Mouse (Mus musculus) monocyte, adult 5-6 weeks (primary cell): ENCODE results near the gene Dusp3. TPM values are rescaled to one million over a fixed set of nuclear protein-coding genes. Genes with fewer than 3 reads are reported as not detected.

Experiments used
- ATAC-seq: fragments of 153-309, 156-312 bp; replicated peaks from 2 replicates; pipeline ENCODE4 v1.8.0; 2017; ENCODE audit warnings: mild to moderate bottlenecking; ENCODE audit not compliant: low TSS enrichment, insufficient number of reproducible peaks, severe bottlenecking, poor library complexity, low FRiP score
- total RNA-seq: library from RNA; stranded (forward); fragments of 200-1000, 200-491, 200-594 nt; gene quantifications from 3 replicates; pipeline ENCODE4 v1.2.3, GENCODE M21; 2017

Dusp3 gene
- total RNA-seq, 1 experiment from 2014 or later = 35.3 TPM

DNA sequence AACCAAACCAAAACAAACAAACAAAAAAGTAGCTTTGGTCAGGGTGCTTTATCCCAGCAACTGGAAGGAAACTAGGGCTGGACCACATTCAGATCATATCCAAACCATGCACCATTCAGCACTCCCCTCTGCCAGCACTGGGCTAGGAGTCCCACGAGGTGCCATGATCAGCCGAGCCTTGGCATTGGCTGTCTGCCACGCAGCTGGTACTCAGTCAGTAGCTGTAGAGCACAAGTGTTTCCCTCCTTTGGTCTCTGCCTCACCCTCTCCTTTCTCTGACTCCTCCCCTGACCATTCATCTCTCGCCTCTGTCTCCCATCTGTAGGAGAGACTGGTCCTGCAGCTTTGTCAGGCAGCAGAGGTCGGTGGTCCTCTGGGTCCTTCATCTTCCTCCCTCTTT, 29.3 kb downstream of the Dusp3 start:
- ATAC-seq = no peak

DNA sequence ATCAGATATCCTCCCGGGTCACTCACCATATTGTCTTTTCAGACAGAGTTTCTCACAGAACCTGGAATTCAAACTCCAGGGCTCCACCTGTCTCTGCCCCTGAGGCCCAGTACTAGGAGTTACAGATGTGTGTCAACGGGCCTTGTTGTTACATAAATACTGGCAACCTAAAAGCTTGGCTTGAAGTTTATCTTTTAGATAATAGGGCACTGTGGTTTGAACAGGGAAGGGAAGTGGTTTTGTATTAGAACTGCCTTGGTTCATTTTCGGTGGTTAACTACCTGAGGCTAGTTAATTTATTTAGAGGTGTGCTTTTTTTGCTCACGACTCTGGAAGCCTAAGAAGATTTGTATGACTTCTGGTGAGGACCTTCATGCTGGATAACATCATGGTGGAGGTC, 33.4 kb downstream of the Dusp3 start:
- ATAC-seq = no peak

DNA sequence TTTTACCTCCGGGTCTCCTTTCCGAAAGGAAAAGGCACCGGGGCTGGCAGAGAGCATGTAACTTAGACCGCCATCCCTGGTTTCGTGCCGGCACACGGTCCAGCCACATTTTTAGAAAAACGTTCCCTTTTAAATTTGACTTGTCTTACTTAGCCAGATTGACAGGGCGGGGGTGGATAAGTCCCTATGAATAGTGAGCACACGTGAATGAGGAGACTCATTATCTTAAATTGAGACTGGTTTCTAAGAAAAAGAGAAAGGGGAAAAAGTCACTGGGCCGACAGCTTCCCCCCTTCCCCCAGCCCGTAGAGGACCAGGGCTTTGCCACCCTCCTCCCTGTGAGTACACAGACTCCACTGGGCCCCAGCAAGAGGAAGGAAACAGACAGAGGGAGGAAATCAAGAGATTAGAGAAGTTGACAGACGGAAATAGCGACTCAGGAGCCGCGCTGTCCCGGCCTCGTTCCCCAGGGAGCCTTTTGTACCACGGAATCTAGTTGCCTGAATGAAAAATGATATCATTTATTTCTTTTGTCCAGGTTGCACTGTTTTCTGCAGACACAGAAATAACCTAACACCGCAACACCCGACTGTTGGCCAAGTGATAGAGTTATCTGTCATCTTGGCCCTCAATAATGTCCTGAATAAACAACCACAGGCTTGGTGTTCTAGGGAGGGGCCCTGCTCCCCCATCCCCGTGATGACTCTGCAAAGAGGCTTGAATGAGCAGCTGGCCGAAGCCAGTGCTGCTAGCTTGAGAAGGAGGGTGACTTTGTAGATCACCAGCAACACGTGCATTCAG, 34.1 kb downstream of the Dusp3 start:
- ATAC-seq = peak; percentile 82

DNA sequence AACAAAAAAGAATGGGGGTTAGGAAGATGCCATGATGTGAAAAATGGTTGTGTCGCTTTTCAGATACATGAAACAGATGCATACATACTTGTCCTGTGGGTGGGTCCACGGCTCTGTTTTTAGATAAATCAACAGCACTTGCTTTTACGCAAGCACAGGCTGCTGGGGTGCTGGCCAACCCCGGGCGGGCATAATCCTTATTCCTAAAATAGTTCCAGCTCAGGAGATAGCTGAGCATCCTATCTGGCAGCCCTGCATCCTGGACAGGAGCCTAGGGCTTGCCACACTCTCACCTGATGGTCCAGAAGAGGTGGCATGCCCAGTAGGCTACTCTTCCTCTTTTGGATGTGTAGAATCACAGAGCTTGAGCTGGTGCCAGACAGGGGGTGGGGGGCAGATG, 36.8 kb downstream of the Dusp3 start:
- no peak for ATAC-seq

DNA sequence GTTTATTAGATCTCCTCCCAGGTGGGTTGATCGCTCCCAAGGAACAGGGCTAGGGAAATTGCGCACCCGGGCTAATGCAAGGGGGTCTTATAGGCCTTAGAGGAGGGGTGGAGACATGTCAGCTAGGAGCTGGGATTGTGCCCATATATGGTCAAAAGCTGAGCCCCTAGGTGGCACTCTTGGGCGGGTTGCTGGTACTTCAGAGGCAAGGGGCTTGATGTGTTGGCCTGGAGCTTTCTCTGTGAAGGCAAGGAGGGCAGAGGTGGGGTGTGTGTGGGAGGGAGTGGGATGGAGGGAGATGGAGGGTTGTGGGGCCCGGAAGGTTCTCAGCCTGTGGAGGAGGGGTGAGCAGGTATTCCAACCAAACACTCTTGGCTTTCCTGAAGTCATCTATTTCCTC, 40.3 kb downstream of the Dusp3 start:
- no peak for ATAC-seq

DNA sequence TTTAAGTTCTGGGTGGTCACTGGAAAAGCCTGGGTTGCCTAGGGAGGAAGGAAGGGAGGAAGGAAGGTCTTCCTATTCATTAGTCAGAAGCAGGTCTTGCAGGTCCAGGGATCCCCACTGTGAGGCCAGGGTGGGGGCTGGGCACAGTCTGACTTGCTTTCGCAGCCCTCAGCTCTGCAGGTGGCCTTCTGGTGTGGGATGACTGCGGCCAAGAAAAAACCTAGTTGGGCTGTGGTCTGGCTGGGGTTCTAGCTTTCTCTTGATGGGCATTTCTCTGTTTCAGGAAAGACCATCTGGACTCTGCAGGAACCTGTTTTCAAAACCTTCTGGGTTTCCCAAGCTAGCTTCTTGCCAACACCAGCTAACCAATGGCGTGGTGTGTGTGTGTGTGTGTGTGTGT, 43.8 kb downstream of the Dusp3 start:
- no peak for ATAC-seq

DNA sequence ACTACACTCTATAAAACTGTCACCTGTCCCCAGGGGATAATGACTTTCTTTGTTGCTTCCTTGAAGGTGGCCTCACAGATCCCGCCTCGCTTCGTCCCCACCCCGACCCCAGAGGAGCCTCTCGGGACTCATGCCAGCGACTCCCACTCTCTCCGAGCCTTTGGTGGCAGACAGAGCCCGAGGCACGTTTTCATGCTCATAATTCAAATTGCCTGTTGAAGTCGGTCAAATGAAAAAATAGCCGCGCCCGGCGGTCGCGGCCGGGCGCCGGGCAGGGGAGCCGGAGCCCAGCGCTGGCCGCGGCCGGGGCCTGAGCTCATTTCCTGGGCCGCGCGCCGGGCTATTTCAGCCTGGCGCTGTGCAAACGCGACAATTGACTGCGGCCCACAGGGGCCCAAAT, 49.7 kb downstream of the Dusp3 start:
- no peak for ATAC-seq

DNA sequence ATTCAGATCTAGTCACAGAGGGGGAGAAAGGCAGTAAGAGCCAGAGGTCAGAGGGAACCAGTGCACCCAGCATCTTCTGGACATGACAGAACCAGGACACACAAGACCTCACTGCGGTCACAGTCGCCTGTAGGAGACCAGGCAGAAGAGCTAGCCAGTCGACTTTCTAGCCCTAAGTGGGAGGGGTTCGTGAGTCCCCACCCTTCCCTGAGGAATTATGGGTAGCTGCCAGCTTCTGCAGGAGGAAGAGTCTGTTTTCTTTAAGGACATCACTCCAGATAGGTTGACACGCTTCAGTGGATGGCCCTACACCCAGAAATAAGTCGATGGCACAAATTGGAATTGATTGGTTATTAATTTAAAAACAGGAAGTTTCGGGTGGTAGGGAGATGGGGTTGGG, 50.4 kb downstream of the Dusp3 start:
- ATAC-seq = no peak

DNA sequence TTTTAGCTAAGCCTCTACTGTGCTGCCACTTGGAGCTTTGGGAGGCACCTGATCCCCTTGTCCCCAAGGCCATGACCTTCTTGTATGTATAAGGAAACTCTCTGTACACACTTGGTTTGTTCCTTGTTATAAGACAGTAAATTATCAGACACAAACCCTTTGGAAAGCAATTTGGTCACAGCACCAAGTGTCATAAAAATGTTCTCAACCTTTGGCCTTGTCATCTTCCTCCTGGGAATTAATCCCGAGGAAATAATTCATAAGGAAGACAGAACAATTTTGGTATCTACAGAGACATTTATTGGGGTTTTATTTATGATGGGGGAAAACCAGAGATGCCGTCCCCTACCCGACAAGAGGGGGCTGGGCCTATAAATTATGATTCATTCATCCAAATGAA, 51.1 kb downstream of the Dusp3 start:
- ATAC-seq = no peak

DNA sequence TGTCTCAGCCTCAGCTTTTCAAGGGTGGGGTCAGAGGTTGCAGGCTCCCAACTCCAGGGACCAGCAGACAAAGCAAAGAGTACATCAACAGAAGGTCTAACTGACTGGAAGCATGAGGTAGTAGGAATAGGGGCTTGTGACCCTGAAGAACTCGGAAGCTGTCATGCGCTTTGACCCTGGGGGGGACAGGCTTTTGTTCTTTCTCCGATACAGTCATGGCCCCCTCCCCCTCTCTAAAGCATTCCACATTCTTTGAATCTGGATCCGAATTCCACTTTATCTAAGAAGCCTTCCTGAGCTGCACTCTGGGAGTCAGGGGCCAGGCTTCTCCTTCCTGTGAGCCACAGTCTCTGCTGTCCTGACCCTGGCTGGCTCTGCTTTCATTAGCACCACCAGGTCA, 54.8 kb downstream of the Dusp3 start:
- ATAC-seq = no peak

DNA sequence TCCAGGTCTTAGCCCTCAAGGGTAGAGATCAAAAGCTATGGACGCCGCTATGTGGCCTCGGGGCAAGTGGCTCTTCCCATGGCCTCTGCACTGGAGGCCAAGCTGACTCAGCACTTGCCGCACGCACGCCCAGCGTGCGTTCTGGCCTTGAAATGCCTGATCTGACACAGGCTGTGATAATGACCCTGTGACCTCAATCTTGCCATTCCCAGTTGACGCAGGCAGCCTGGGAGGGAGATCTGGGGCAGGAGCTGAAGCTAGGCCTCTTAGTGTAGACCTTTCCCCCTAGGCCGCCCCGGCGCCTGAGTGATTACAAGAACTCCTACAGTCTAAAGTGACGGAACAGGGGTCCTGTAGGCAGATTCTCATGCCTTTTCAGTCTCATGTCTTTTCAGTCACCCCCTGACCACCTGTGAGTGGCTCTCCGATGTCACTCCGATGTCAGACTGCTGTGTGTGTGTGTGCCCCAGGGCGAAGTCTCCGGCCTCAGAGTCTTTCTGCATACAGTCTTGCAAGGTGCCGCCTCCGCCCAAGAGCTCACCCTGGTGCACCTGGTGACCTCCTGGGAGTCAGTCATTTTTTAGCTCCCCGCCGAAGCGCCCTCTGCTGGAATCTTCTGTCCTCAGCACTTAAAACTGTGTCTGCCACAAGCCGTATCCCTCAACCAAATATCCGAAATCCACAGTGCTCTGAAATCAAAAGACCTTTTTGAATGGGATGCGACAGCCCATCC, 58.6 kb downstream of the Dusp3 start:
- no peak for ATAC-seq

DNA sequence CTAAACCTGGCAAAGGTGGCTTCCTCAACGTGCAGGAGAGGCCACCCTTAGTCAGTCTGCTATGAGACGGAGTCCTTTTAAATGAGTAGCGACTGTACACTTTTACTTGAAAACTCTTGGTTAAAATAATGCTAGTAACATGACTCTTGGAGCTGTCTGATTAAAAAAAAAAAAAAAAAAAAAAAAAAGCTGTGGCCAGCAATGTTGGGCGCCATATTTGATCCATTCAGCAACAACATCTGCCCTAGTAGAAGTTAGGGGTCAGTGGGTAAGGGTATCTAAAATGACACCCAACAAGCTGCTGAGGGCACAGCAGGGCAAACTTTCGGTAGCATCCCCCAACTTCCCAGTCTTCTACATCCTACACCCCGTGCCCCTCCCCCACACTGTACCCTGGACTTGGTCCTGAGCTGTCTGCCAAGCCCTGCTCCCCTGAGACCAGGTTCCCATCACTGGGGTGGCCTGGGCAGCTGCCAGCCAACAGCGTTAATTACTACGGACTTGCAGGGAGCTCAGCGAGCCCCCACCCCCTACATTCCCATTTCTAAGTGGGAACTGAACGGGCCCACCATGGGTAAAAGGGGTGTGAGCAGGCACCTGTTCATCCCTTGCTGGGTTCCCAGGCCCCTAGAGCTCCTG, 59.7 kb downstream of the Dusp3 start:
- no peak for ATAC-seq

DNA sequence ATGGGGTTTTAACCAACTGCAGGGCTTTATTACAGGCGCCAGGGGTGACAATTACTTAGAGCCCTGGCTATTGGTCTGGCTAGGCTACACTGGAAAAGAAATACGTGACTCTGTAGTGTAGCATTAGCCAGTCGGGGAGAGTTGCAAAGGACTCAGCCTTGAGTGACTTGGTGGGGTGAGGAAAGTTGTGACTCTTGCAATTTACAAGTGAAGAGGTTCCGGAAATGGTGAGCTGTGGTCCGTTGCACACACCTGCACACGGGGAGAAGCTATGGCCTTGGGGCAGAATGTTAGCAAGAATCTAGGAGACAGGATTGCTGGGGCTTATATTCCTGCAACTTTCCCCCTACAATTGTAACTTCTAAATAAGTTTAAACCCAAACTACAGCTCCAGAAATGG, 61.2 kb downstream of the Dusp3 start:
- ATAC-seq = no peak

DNA sequence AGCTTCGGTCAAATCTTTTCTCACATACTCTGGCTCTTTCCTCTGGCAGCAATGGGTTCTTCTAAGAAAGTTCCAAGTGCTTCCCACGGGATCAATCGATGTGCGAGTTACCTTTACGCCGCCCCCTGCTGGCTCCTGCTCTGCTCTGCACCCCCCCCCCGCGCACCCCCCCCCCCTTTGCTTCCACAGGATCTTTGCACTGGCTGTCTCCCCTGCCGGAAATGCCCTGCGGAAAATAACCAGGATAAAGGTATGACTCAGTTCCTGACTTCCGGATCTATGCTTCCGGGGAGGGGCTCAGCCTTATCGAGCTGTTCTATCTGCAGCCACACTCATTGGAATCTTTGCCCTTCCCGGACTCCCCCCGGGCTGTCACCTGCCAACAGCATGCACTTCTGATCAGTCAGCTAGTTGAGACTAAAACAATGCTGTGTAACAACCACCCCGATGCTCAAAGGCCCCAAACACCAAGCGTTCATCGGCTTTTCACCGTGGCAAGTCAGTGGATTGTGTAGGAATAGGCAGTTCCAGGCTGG, 62.3 kb downstream of the Dusp3 start:
- no peak for ATAC-seq

DNA sequence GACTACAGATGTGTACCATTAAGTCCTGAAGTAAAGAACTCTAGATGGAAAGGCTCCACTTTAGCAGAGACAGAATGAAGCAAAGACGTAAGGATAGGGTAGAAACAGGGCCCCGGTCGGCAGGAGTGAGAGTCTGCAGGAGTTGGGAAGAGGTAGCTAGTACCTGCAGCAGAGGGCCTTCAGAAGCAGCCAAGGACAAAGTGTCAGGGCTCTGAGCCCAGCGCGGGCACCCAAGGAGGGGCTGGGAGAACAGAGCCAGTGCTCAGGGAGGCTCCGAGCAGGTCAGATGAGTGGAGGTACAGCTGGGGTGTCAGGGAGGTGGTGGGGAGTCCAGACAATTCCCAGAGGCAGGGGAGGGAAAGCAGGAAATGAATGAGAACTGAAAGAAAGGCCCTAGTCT, 62.8 kb downstream of the Dusp3 start:
- no peak for ATAC-seq

DNA sequence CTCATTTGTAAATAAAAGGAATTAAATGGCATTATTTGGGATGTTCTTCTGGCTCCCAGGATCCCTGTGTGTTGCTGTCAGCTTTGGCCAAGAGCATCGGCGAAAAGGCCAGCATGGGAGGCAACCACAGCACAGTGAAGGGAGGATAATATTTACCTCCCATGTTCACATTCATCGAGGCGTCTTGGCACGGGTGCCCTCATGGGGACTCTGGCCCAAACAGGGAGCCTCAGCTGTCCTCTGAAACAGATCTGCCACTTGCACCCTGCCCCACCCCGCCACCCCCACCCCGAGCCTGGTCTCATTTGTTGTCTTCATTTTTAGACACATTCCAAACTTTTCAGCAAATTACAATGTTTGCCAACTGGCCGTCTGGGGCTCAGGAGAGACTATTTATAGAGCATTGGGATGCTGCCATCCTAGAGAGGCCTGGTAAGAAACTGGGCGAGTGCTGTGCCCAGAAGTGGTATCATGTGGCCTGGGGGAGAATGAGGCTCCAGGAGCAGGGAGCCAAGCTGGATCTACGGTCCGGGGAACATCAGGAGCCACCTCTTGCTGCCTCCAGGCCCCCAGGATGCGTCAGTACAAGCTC, 65.4 kb downstream of the Dusp3 start:
- no peak for ATAC-seq
